Mouse (Mus musculus) stomach, embryonic 15.5 days (tissue): ENCODE results near the gene Cir1. TPM values are rescaled to one million over a fixed set of nuclear protein-coding genes. Genes with fewer than 3 reads are reported as not detected.

ENCODE experiments used
- ATAC-seq: fragments of 200-750 bp; cut with Nextera tagmentation; 2 replicates; pipeline ENCODE4 v1.8.0; 2017; ENCODE audit warnings: low read depth, moderate number of reproducible peaks, moderate TSS enrichment; ENCODE audit not compliant: insufficient read depth, low FRiP score
- H3K27ac ChIP-seq: fragments of 300-500 bp; sonication (generic); 2 replicates; pipeline ENCODE4 v1.5.1; 2015; ENCODE audit warnings: mild to moderate bottlenecking, inconsistent platforms
- H3K27me3 ChIP-seq: fragments of 300-500 bp; sonication (generic); replicated peaks from 2 replicates; pipeline ENCODE4 v1.6.1; 2015; ENCODE audit warnings: inconsistent platforms
- H3K36me3 ChIP-seq: fragments of 300-500 bp; sonication (generic); 2 replicates; pipeline ENCODE4 v1.6.1; 2015; ENCODE audit warnings: inconsistent platforms
- H3K4me1 ChIP-seq: fragments of 300-500 bp; sonication (generic); 2 replicates; pipeline ENCODE4 v1.6.1; 2015; ENCODE audit warnings: inconsistent platforms
- H3K4me2 ChIP-seq: fragments of 300-500 bp; sonication (generic); 2 replicates; pipeline ENCODE4 v1.6.1; 2015; ENCODE audit warnings: mild to moderate bottlenecking, inconsistent platforms
- H3K4me3 ChIP-seq: fragments of 300-500 bp; sonication (generic); replicated peaks from 2 replicates; pipeline ENCODE4 v1.5.1; 2015; ENCODE audit warnings: inconsistent platforms
- H3K9ac ChIP-seq: fragments of 300-500 bp; sonication (generic); 2 replicates; pipeline ENCODE4 v1.6.1; 2015; ENCODE audit warnings: inconsistent platforms
- H3K9me3 ChIP-seq: fragments of 300-500 bp; sonication (generic); 2 replicates; pipeline ENCODE4 v1.6.1; 2016; ENCODE audit warnings: inconsistent platforms
- WGBS: fragments of 180-500 bp; shearing (Covaris S2); methylation state at CpG from one replicate; pipeline ENCODE4 v1.1.7; 2015; 5-methylcytosine and 5-hydroxymethylcytosine counted together
- polyA plus RNA-seq: library from polyadenylated mRNA; unstranded; fragments of >200 nt; fragmentation: Nextera tagmentation; extraction: Ambion mirVana; gene quantifications from 2 replicates; pipeline ENCODE4 v1.2.1, GENCODE M21; 2015

The Cir1 gene
- 24.6 and 26.5 TPM in 2 replicates for polyA plus RNA-seq

DNA sequence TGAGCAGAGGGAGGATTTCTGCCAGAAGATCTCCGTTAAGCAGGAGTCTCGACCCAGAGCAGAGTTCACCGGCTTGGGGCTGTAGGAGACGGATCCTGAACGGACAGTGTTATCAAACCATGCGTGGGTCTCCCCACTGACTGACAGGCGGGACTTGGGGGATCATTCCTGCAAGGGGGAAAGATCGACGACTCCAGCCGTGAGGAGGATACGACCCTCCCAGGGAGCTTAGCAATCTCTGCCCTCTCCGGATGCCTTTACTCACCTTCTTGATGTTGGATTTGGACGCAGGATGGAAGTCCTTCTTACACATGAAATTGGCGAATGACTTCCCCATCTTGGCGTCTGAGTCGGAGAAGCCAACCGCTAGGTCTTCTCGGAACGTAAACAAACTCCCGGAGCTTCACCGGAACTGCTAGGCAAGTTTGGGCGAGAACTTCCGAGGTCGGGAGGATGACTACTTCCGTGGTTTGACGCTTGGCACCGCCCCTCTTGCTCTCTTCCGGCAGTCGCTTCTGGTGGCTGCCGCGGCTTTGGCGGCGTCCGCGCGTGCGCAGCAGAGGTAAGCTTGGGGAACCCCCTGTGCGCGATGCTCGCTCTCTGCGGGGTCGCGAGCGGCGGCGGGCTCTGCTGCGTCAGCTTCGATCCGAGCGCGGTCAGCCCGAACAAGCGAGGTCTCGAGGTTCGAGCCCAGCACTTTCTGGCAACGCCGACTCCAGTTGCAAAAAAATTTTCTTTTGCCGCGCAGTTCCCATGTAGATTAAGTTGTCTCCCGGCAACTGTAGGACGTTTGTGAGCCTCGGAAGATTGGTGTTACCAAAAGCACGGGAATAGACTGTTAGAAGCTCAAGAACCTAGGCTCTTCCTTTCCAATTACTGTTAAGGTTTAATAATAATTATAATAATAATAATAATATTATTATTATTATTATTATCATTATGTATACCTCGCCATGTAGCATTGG, at the start of gene Cir1, which contains the start of gene Scrn3:
Gene Cir1, minus strand, starts transcription at position 550 of the 965 bp plus-strand sequence.
Gene Scrn3, plus strand, starts transcription at position 450 of the 965 bp plus-strand sequence.
- ATAC-seq: peak; percentile 94
- Histone ChIP-seq H3K36me3 (peaks cover 11% of the 10 kb centered on the region), H3K4me3 (peak within 1 kb of the TSS; percentile 75), H3K27ac (peak within 1 kb of the TSS; percentile 86), H3K4me2 (peak within 1 kb of the TSS; percentile 77), H3K4me1 (peaks cover 5% of the 10 kb centered on the region; the same call in 1 of the 2 replicates), H3K9me3 (no peaks in the 10 kb centered on the region), H3K27me3 (no peaks in the 10 kb centered on the region), H3K9ac (peak within 1 kb of the TSS; percentile 64)
- under 1% methylated on average over 64 of the region's 64 CpGs for WGBS

DNA sequence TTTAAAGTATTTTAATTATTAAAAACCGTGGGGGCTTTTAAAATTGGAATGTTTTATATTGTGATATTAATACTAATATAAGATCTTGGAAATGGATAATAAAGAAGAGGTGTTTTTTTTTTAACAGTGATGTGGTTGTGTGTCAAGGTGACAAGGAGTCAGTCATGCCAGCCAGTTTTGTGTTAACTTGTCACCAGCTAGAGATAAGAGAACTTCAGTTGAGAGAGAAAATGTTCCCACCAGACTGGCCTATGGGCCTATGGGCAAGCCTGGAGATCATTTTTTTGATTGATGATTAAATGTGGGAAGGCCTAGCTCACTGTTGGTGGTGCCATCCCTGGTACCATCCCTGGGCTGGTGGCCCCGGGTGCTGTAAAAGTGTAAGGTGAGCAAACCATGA, 48.0 kb upstream of the Cir1 start:
- Histone ChIP-seq H3K9me3 (no peaks in the 10 kb centered on the region), H3K4me1 (no peaks in the 10 kb centered on the region), H3K4me3 (no peak overlapping the region), H3K27me3 (no peaks in the 10 kb centered on the region), H3K9ac (no peak overlapping the region), H3K4me2 (no peak overlapping the region), H3K36me3 (no peaks in the 10 kb centered on the region), H3K27ac (no peak overlapping the region)
- WGBS: 86% methylated on average over 2 of the region's 2 CpGs
- no peak for ATAC-seq

DNA sequence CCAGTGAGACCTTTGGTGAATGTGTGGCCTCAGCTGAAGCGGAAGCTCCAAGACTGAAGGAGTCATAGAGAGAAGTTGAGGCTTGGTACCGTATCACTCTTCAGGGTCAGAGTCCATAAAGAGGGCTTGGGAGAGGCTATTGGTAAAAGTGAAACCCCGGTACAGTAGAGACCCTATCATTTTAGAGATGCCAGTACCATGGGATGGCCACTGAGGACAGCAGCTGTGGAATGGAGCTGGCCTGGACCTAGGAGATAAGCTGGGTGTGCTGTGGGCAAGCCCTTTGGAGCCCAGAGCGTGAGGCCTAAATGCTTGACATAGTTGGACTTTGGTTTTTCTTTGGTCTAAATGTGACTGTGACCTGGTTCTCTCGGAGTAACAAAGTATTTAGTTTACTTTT, 47.4 kb upstream of the Cir1 start:
- no peaks in the 10 kb centered on the region for H3K36me3 ChIP-seq
- H3K4me1 ChIP-seq: no peaks in the 10 kb centered on the region
- no peak overlapping the region for H3K27ac ChIP-seq
- H3K4me3 ChIP-seq: no peak overlapping the region
- H3K9me3 ChIP-seq: no peaks in the 10 kb centered on the region
- 86% methylated on average over 5 of the region's 5 CpGs for WGBS
- no peak overlapping the region for H3K9ac ChIP-seq
- peak; percentile 96 for ATAC-seq
- H3K4me2 ChIP-seq: no peak overlapping the region
- H3K27me3 ChIP-seq: no peaks in the 10 kb centered on the region

DNA sequence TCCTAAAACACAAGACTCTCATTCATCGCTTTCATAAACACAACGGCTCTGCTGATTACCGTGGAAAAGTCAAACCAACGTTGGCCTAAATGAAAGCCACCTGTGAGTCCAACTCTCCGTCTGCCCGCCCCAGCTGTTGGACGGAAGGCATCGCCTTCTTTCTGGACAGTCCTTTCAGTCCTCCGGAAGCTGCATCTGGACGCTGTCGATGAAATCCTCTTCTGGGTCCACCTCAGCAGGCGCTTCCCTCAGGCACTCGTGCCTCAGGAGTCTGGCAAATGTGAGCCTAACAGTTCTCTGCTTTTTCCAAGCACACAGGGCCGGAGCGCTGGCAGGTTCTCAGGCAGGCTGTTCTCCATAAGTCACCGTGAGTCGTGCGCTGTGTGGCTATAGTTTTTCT, 44.5 kb upstream of the Cir1 start:
- Histone ChIP-seq H3K9me3 (no peaks in the 10 kb centered on the region), H3K27me3 (no peaks in the 10 kb centered on the region), H3K36me3 (no peaks in the 10 kb centered on the region), H3K4me2 (peak overlapping the region; percentile 23), H3K4me3 (no peak overlapping the region), H3K4me1 (no peaks in the 10 kb centered on the region), H3K9ac (no peak overlapping the region), H3K27ac (no peak overlapping the region)
- no peak for ATAC-seq
- 48% methylated on average over 18 of the region's 18 CpGs for WGBS

DNA sequence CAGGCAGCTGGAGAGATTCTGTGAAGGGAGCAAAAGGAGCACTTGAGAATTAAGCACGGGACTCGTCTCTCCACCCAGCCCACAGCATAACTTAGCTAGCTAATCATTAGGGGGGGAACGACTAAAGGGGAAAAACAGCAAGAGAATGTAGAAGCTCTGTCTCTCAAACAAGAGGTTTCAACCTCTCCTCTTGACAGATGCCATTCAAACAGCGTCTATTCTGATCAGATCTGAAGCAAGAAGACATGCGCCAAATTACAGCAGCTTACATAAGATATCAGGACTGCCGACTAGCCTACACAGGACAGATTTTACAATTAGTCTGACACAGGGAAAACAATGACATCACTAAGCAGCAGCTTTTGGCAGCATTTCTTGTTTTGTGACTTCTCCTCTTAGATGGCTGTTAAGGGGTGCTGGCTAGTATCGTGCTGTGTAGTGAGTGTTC, 39.5 kb upstream of the Cir1 start:
- Histone ChIP-seq H3K4me3 (no peak overlapping the region), H3K4me2 (peak overlapping the region; percentile 34)

DNA sequence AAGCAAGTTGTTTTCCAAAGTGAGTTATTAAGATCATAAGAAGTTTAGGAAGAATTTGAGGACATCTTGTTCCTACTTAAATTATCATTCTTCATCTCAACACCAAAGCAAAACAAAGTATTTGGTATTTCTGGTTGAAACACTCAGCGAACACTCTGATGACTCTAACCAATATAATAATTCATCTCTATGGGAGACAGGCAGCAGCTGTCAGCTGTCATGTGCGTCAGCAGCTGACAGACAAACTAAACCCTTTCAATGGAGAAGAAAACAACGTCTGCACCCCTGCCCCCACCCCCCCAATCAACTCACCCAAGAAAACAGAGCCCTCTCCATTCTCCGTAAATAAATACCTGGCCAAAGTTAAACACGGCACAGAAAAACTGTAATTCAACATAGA, 39.0 kb upstream of the Cir1 start:
- Histone ChIP-seq H3K36me3 (no peaks in the 10 kb centered on the region), H3K4me3 (no peak overlapping the region), H3K27ac (no peak overlapping the region), H3K9ac (no peak overlapping the region), H3K27me3 (no peaks in the 10 kb centered on the region), H3K4me1 (0 out of 2 replicates have a peak, but pooled peaks cover 4% of the 10 kb centered on the region), H3K9me3 (no peaks in the 10 kb centered on the region), H3K4me2 (peak overlapping the region; percentile 34)
- WGBS: 27% methylated on average over 5 of the region's 5 CpGs
- no peak for ATAC-seq

More for the DNA sequence above, 39.5 kb upstream of the Cir1 start:
- H3K4me1 ChIP-seq: 0 out of 2 replicates have a peak, but pooled peaks cover 4% of the 10 kb centered on the region
- no peaks in the 10 kb centered on the region for H3K27me3 ChIP-seq
- H3K36me3 ChIP-seq: no peaks in the 10 kb centered on the region
- H3K9me3 ChIP-seq: no peaks in the 10 kb centered on the region
- no peak overlapping the region for H3K27ac ChIP-seq
- ATAC-seq: no peak
- no peak overlapping the region for H3K9ac ChIP-seq
- WGBS: 30% methylated on average over 7 of the region's 7 CpGs

DNA sequence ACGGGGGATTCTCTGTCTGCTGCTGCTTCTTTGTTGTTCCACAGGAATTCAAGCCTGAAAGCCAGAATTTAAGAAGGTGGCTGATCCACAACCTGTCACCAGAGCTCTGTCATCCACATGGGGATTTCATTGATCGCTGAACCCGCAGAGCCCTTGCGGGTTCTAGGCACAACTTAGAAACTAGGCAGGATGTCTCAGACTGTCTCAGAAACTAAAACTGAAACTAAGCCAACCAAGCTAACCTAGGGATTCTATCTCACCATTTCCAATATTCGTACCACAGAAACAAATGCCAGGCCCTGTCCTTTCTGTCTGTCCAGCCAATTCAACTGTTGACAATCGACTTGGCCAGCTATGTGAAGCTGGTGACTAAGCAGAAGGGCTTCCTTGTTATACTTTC, 35.7 kb upstream of the Cir1 start:
- Histone ChIP-seq H3K9ac (no peak overlapping the region), H3K36me3 (no peaks in the 10 kb centered on the region), H3K9me3 (no peaks in the 10 kb centered on the region), H3K4me3 (no peak overlapping the region), H3K4me2 (no peak overlapping the region), H3K27me3 (no peaks in the 10 kb centered on the region), H3K4me1 (0 out of 2 replicates have a peak, but pooled peaks cover 4% of the 10 kb centered on the region), H3K27ac (no peak overlapping the region)
- WGBS: 87% methylated on average over 6 of the region's 6 CpGs
- ATAC-seq: no peak

DNA sequence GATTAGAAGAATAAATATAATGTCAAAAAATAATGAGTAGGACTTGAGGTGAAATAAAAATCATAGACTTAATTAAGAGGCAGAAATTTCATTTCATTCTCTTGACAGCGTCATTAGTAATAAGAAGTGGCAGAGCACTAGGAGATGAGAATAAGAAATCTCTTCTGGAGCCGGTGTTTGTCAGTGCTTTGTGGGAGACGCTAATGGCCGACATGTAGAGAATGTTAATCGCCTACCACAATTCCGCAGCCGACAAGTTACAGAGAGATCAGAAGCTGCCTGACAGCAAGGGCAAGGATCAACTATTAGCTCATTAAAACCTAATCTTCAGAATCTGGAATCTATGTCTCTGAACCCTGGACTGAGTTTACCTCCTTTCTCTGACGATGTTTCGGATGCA, 35.3 kb upstream of the Cir1 start:
- Histone ChIP-seq H3K4me2 (no peak overlapping the region), H3K27ac (no peak overlapping the region), H3K27me3 (no peaks in the 10 kb centered on the region), H3K4me1 (0 out of 2 replicates have a peak, but pooled peaks cover 4% of the 10 kb centered on the region), H3K36me3 (no peaks in the 10 kb centered on the region), H3K4me3 (no peak overlapping the region), H3K9ac (no peak overlapping the region), H3K9me3 (no peaks in the 10 kb centered on the region)
- ATAC-seq: no peak
- 78% methylated on average over 9 of the region's 9 CpGs for WGBS

DNA sequence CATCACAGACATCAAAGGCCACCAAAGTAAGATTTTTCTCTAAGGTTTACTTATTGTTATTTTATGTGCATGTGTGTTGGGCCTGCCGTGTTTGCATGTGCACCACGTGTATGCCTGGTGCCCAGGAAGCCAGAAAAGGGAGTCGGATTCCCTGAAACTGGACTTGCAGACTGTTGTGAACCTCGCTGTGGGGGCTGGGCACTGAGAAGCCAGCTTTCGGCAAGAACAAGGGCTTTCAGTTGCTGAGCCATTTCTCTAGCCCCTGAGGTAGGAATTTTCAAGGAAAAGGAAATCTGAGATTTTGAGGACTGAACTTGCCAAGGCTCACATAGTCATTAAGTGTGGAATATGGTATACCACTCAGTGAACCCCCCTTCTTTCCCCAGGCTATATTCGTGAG, 34.6 kb upstream of the Cir1 start:
- Histone ChIP-seq H3K27me3 (no peaks in the 10 kb centered on the region), H3K4me1 (0 out of 2 replicates have a peak, but pooled peaks cover 4% of the 10 kb centered on the region), H3K36me3 (no peaks in the 10 kb centered on the region), H3K9me3 (no peaks in the 10 kb centered on the region), H3K4me2 (no peak overlapping the region), H3K9ac (no peak overlapping the region), H3K27ac (no peak overlapping the region), H3K4me3 (no peak overlapping the region)
- WGBS: 62% methylated on average over 6 of the region's 6 CpGs
- ATAC-seq: no peak

DNA sequence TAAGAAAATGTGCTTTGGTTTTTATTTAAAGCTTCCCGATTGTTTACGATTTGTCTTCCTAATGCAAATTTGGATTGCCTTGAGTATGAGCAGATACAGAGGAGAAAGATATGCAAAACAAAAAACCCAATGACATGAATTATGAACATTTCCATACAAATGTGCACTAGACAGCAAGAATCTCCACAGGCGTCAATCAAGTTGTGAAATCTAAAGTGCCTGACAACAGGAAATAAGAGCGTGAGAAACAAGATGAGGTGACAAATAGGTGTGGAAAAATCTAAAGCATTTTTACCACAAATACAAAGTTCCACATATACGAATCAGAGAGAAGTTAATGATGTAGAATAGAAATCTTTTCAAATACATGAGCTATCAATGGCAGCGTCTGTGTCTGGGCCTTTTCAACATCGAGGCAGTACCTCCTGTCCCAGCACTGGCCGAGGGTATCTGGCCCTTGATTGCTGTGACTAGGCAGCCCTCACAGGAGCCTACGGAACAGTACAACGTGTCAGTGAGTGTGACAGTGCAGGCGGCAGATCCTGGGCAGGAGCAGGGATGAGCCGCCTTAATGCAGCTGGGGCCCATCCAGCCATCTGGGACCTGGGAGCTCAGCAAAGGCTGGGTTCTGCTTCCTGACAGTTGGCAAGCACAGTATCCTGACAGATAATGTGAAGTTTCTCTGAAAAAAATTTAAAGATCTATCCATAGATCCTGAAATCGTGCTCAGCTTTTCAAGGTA, 34.0 kb upstream of the Cir1 start:
- Histone ChIP-seq H3K9me3 (no peaks in the 10 kb centered on the region), H3K4me2 (no peak overlapping the region), H3K27me3 (no peaks in the 10 kb centered on the region), H3K36me3 (no peaks in the 10 kb centered on the region), H3K27ac (no peak overlapping the region), H3K4me1 (no peaks in the 10 kb centered on the region), H3K4me3 (no peak overlapping the region), H3K9ac (no peak overlapping the region)
- WGBS: 63% methylated on average over 13 of the region's 13 CpGs
- ATAC-seq: no peak

DNA sequence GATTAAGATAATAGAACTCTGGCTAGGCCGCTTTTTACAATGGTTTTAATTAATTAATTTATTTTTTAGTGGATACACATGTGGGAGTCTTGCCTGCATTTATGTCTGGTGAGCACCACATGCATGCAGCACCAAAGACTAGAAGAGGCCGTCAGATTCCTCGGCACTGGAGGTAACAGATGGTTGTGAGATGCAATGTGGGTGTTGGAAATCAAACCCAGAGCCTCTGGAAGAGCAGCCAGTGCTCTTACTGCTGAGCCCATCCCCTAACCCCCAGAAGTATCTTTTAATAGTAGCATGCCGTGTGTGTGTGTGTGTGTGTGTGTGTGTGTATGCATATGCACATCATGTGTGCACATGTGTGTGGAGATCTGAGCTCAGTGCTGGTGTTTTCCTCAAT, 32.7 kb upstream of the Cir1 start:
- H3K36me3 ChIP-seq: no peaks in the 10 kb centered on the region
- no peaks in the 10 kb centered on the region for H3K27me3 ChIP-seq
- H3K4me1 ChIP-seq: no peaks in the 10 kb centered on the region
- WGBS: 79% methylated on average over 4 of the region's 4 CpGs
- no peak for ATAC-seq
- no peak overlapping the region for H3K9ac ChIP-seq
- H3K9me3 ChIP-seq: no peaks in the 10 kb centered on the region
- no peak overlapping the region for H3K4me2 ChIP-seq
- H3K4me3 ChIP-seq: no peak overlapping the region
- no peak overlapping the region for H3K27ac ChIP-seq

DNA sequence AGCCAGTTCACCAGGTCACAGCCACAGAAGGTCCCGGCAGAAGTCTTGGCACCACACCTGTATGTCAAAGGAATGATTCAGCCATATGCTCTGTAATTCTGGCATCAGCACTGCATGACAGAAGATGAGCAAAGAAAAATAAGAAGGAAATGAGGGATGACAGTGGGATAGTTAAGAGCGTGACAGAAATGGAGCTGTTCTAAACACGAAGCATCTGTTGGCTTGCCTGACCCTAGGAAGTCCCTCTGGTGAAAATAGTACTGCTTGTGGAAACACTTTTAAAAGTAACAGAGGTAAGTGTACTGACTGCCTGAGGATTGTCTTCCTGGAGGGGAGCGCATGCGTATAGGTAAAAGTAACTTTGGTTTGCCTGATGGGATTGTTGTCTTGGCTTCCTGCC, 31.2 kb upstream of the Cir1 start:
- Histone ChIP-seq H3K4me3 (no peak overlapping the region), H3K9me3 (no peaks in the 10 kb centered on the region), H3K27ac (no peak overlapping the region), H3K36me3 (no peaks in the 10 kb centered on the region), H3K27me3 (no peaks in the 10 kb centered on the region), H3K4me1 (no peaks in the 10 kb centered on the region), H3K4me2 (no peak overlapping the region), H3K9ac (no peak overlapping the region)
- WGBS: 83% methylated on average over 5 of the region's 5 CpGs
- ATAC-seq: no peak
